Mouse (Mus musculus): ENCODE results near the gene Crip2. TPM values are rescaled to one million over a fixed set of nuclear protein-coding genes. Genes with fewer than 3 reads are reported as not detected.

Gene Crip2
- polyA plus RNA-seq, 1 experiment, result 66.2 TPM

- no peak for DNase-seq
- WGBS, result 89% methylated on average over 4 of the region's 4 CpGs
- Histone ChIP-seq H3K4me3 (replicated peaks; ENCODE audit: insufficient read depth, low read depth, low read length) (no peak overlapping the region), H3K4me1 (ENCODE audit: control insufficient read depth, insufficient read depth, low read length) (peaks cover 12% of the 10 kb centered on the region), H3K27ac (ENCODE audit: insufficient read depth, low read length) (no peak overlapping the region), H3K27me3 (ENCODE audit: control insufficient read depth, insufficient read depth, low read length) (no peaks in the 10 kb centered on the region)
- no peak for TF ChIP-seq CTCF (IDR thresholded peaks at IDR 0.05; ENCODE audit: borderline replicate concordance, insufficient read depth, low read depth, low read length)
- no peak for TF ChIP-seq POLR2A (IDR thresholded peaks at IDR 0.05; ENCODE audit: borderline replicate concordance, insufficient read depth, low read length)
Observed at GRCm38 (mm10) chr12:113114141-113114540, 25.9 kb upstream of the Crip2 start.

- H3K27ac ChIP-seq (ENCODE audit: insufficient read depth, low read length), result no peak overlapping the region
- H3K27me3 ChIP-seq (ENCODE audit: control insufficient read depth, insufficient read depth, low read length), result no peaks in the 10 kb centered on the region
- 80% methylated on average over 16 of the region's 16 CpGs for WGBS
- H3K4me3 ChIP-seq (replicated peaks; ENCODE audit: insufficient read depth, low read depth, low read length), result no peak overlapping the region
- TF ChIP-seq CTCF (IDR thresholded peaks at IDR 0.05; ENCODE audit: borderline replicate concordance, insufficient read depth, low read depth, low read length), result 0 out of 2 replicates have a peak, but pooled peaks have one; percentile 8
- TF ChIP-seq POLR2A (IDR thresholded peaks at IDR 0.05; ENCODE audit: borderline replicate concordance, insufficient read depth, low read length), result no peak
- H3K4me1 ChIP-seq (ENCODE audit: control insufficient read depth, insufficient read depth, low read length), result peaks cover 11% of the 10 kb centered on the region
- DNase-seq, result no peak
Observed at GRCm38 (mm10) chr12:113114856-113115538, 25.0 kb upstream of the Crip2 start.

GRCm38 (mm10) chr12:113119516-113120410 lies 20.3 kb upstream of the Crip2 start:
- no peaks in the 10 kb centered on the region for H3K27me3 ChIP-seq (ENCODE audit: control insufficient read depth, insufficient read depth, low read length)

GRCm38 (mm10) chr12:113124726-113125125 lies 15.3 kb upstream of the Crip2 start:
- TF ChIP-seq POLR2A (IDR thresholded peaks at IDR 0.05; ENCODE audit: borderline replicate concordance, insufficient read depth, low read length) (no peak), CTCF (IDR thresholded peaks at IDR 0.05; ENCODE audit: borderline replicate concordance, insufficient read depth, low read depth, low read length) (no peak)

More at GRCm38 (mm10) chr12:113119516-113120410, 20.3 kb upstream of the Crip2 start:
- TF ChIP-seq CTCF (IDR thresholded peaks at IDR 0.05; ENCODE audit: borderline replicate concordance, insufficient read depth, low read depth, low read length), result peak; percentile 86
- no peak for TF ChIP-seq POLR2A (IDR thresholded peaks at IDR 0.05; ENCODE audit: borderline replicate concordance, insufficient read depth, low read length)
- H3K4me1 ChIP-seq (ENCODE audit: control insufficient read depth, insufficient read depth, low read length), result no peaks in the 10 kb centered on the region
- no peak overlapping the region for H3K27ac ChIP-seq (ENCODE audit: insufficient read depth, low read length)
- no peak overlapping the region for H3K4me3 ChIP-seq (replicated peaks; ENCODE audit: insufficient read depth, low read depth, low read length)
- WGBS, result 85% methylated on average over 20 of the region's 20 CpGs
- DNase-seq, result peak; percentile 73 to 85

GRCm38 (mm10) chr12:113130732-113131131 lies 9.3 kb upstream of the Crip2 start:
- TF ChIP-seq CTCF (IDR thresholded peaks at IDR 0.05; ENCODE audit: borderline replicate concordance, insufficient read depth, low read depth, low read length), result no peak
- TF ChIP-seq POLR2A (IDR thresholded peaks at IDR 0.05; ENCODE audit: borderline replicate concordance, insufficient read depth, low read length), result no peak
- no peaks in the 10 kb centered on the region for H3K4me1 ChIP-seq (ENCODE audit: control insufficient read depth, insufficient read depth, low read length)
- H3K4me3 ChIP-seq (replicated peaks; ENCODE audit: insufficient read depth, low read depth, low read length), result no peak overlapping the region
- 92% methylated on average over 8 of the region's 8 CpGs for WGBS
- no peaks in the 10 kb centered on the region for H3K27me3 ChIP-seq (ENCODE audit: control insufficient read depth, insufficient read depth, low read length)
- no peak overlapping the region for H3K27ac ChIP-seq (ENCODE audit: insufficient read depth, low read length)
- DNase-seq, result no peak

More at GRCm38 (mm10) chr12:113124726-113125125, 15.3 kb upstream of the Crip2 start:
- DNase-seq, result no peak
- WGBS, result 88% methylated on average over 6 of the region's 6 CpGs
- Histone ChIP-seq H3K4me3 (replicated peaks; ENCODE audit: insufficient read depth, low read depth, low read length) (no peak overlapping the region), H3K27ac (ENCODE audit: insufficient read depth, low read length) (no peak overlapping the region), H3K4me1 (ENCODE audit: control insufficient read depth, insufficient read depth, low read length) (no peaks in the 10 kb centered on the region), H3K27me3 (ENCODE audit: control insufficient read depth, insufficient read depth, low read length) (no peaks in the 10 kb centered on the region)

GRCm38 (mm10) chr12:113131601-113132000 lies 8.4 kb upstream of the Crip2 start:
- TF ChIP-seq POLR2A (IDR thresholded peaks at IDR 0.05; ENCODE audit: borderline replicate concordance, insufficient read depth, low read length) (no peak), CTCF (IDR thresholded peaks at IDR 0.05; ENCODE audit: borderline replicate concordance, insufficient read depth, low read depth, low read length) (no peak)
- Histone ChIP-seq H3K27ac (ENCODE audit: insufficient read depth, low read length) (no peak overlapping the region), H3K27me3 (ENCODE audit: control insufficient read depth, insufficient read depth, low read length) (no peaks in the 10 kb centered on the region), H3K4me3 (replicated peaks; ENCODE audit: insufficient read depth, low read depth, low read length) (no peak overlapping the region), H3K4me1 (ENCODE audit: control insufficient read depth, insufficient read depth, low read length) (no peaks in the 10 kb centered on the region)
- WGBS, result 96% methylated on average over 14 of the region's 14 CpGs
- no peak for DNase-seq

- TF ChIP-seq CTCF (IDR thresholded peaks at IDR 0.05; ENCODE audit: borderline replicate concordance, insufficient read depth, low read depth, low read length) (no peak), POLR2A (IDR thresholded peaks at IDR 0.05; ENCODE audit: borderline replicate concordance, insufficient read depth, low read length) (no peak)
- Histone ChIP-seq H3K4me3 (replicated peaks; ENCODE audit: insufficient read depth, low read depth, low read length) (no peak overlapping the region), H3K4me1 (ENCODE audit: control insufficient read depth, insufficient read depth, low read length) (no peaks in the 10 kb centered on the region), H3K27ac (ENCODE audit: insufficient read depth, low read length) (no peak overlapping the region), H3K27me3 (ENCODE audit: control insufficient read depth, insufficient read depth, low read length) (no peaks in the 10 kb centered on the region)
- peak in 1 of 2 experiments; percentile 40 for DNase-seq
- 0% methylated on average over 2 of the region's 2 CpGs for WGBS
Observed at GRCm38 (mm10) chr12:113132567-113132966, 7.5 kb upstream of the Crip2 start.
